Mouse (Mus musculus) duodenum, adult 2 months (tissue): Measurements from ENCODE around the gene Loxl3. TPM values are rescaled to one million over a fixed set of nuclear protein-coding genes. Genes with fewer than 3 reads are reported as not detected.

ENCODE experiments used
- polyA plus RNA-seq: library from polyadenylated mRNA; depleted of rRNA; stranded (reverse); fragments of >200 nt; gene quantifications from 2 replicates; pipeline ENCODE4 v1.2.3, GENCODE M21; 2012; ENCODE audit warnings: low replicate concordance; rRNA removed

Gene Loxl3
- 0.98 and 1.3 TPM in 2 replicates for polyA plus RNA-seq

GRCm38 (mm10) chr6:83033249-83034185, at the start of gene Loxl3, which contains the start of gene Dok1:
Gene Loxl3, plus strand, starts transcription at chr6:83034173.
Gene Dok1, minus strand, starts transcription at chr6:83033471.

GRCm38 (mm10) chr6:83054074-83054851, 20.3 kb downstream of the Loxl3 start, which contains the start of gene Aup1:
Gene Aup1, plus strand, starts transcription at chr6:83054521.

GRCm38 (mm10) chr6:83054871-83055431, 21.0 kb downstream of the Loxl3 start, which contains the start of gene Htra2:
Gene Htra2, minus strand, starts transcription at chr6:83055273.

GRCm38 (mm10) chr6:83057790-83058189, 23.8 kb downstream of the Loxl3 start, which contains the start of gene Dqx1:
Gene Dqx1, plus strand, starts transcription at chr6:83057844.

GRCm38 (mm10) chr6:83070247-83070310, 36.1 kb downstream of the Loxl3 start, which contains the start of gene Tlx2:
Gene Tlx2, minus strand, starts transcription at chr6:83070293.

GRCm38 (mm10) chr6:83077630-83078323, 43.8 kb downstream of the Loxl3 start, which contains the start of gene Pcgf1:
Gene Pcgf1, plus strand, starts transcription at chr6:83077869.

GRCm38 (mm10) chr6:83086121-83087035, 52.4 kb downstream of the Loxl3 start, which contains the start of gene Lbx2:
Gene Lbx2, plus strand, starts transcription at chr6:83086367.

GRCm38 (mm10) chr6:83101316-83101687, 67.3 kb downstream of the Loxl3 start, which contains the start of the genes Ccdc142 and Gm42688:
Gene Ccdc142, plus strand, starts transcription at chr6:83101601.
Gene Gm42688, plus strand, starts transcription at chr6:83101617.

Other genes starting within 250 kb of the Loxl3 start
- 0.37 and 0.41 TPM in 2 replicates for gene Sema4f, start 94.4 kb upstream of the Loxl3 start, polyA plus RNA-seq
- gene M1ap, start 87.3 kb upstream of the Loxl3 start, polyA plus RNA-seq = 0.46 TPM in 1 of 2 replicates, not detected in the other
- gene Dok1, start 702 bp upstream of the Loxl3 start, polyA plus RNA-seq = 5.2 and 5.9 TPM in 2 replicates
- gene Aup1, start 20.3 kb downstream of the Loxl3 start, polyA plus RNA-seq = 823 and 950 TPM in 2 replicates
- 24.9 and 33.2 TPM in 2 replicates for gene Htra2, start 21.1 kb downstream of the Loxl3 start, polyA plus RNA-seq
- 38.3 and 46.4 TPM in 2 replicates for gene Dqx1, start 23.7 kb downstream of the Loxl3 start, polyA plus RNA-seq
- 6.0 and 9.6 TPM in 2 replicates for gene Tlx2, start 36.1 kb downstream of the Loxl3 start, polyA plus RNA-seq
- 6.3 and 8.7 TPM in 2 replicates for gene Pcgf1, start 43.7 kb downstream of the Loxl3 start, polyA plus RNA-seq
- gene Lbx2, start 52.2 kb downstream of the Loxl3 start, polyA plus RNA-seq = 1.1 and 1.3 TPM in 2 replicates
- 10.7 and 21.4 TPM in 2 replicates for gene Ccdc142, start 67.4 kb downstream of the Loxl3 start, polyA plus RNA-seq
- 5.3 and 7.2 TPM in 2 replicates for gene Gm42688, start 67.4 kb downstream of the Loxl3 start, polyA plus RNA-seq
- gene Mrpl53, start 74.9 kb downstream of the Loxl3 start, polyA plus RNA-seq = 55.7 and 58.1 TPM in 2 replicates
- gene Mogs, start 81.3 kb downstream of the Loxl3 start, polyA plus RNA-seq = 51.8 and 63.1 TPM in 2 replicates
- gene Wbp1, start 87.4 kb downstream of the Loxl3 start, polyA plus RNA-seq = 246 and 297 TPM in 2 replicates
- gene Ino80b, start 91.3 kb downstream of the Loxl3 start, polyA plus RNA-seq = 48.4 and 118 TPM in 2 replicates
- gene Rtkn, start 101.3 kb downstream of the Loxl3 start, polyA plus RNA-seq = 115 and 204 TPM in 2 replicates
- gene Wdr54, start 122.2 kb downstream of the Loxl3 start, polyA plus RNA-seq = 1.0 and 1.3 TPM in 2 replicates
- 0.15 and 0.22 TPM in 2 replicates for gene 1700003E16Rik, start 122.2 kb downstream of the Loxl3 start, polyA plus RNA-seq
- gene Dctn1, start 131.7 kb downstream of the Loxl3 start, polyA plus RNA-seq = 119 and 175 TPM in 2 replicates
- 31.0 and 32.6 TPM in 2 replicates for gene Slc4a5, start 185.7 kb downstream of the Loxl3 start, polyA plus RNA-seq